Mouse (Mus musculus) liver, postnatal 0 days (tissue): Measurements from ENCODE around the gene Gm4737.

Experiments
- CTCF ChIP-seq: sonication (generic); IDR thresholded peaks from 2 replicates; pipeline ENCODE4 v1.5.1; 2016; ENCODE audit warnings: antibody characterized with exemption, low read depth
- EP300 ChIP-seq: IDR thresholded peaks from 2 replicates; pipeline ENCODE4 v1.6.1; 2016; ENCODE audit warnings: antibody characterized with exemption, low read depth, mild to moderate bottlenecking

DNA sequence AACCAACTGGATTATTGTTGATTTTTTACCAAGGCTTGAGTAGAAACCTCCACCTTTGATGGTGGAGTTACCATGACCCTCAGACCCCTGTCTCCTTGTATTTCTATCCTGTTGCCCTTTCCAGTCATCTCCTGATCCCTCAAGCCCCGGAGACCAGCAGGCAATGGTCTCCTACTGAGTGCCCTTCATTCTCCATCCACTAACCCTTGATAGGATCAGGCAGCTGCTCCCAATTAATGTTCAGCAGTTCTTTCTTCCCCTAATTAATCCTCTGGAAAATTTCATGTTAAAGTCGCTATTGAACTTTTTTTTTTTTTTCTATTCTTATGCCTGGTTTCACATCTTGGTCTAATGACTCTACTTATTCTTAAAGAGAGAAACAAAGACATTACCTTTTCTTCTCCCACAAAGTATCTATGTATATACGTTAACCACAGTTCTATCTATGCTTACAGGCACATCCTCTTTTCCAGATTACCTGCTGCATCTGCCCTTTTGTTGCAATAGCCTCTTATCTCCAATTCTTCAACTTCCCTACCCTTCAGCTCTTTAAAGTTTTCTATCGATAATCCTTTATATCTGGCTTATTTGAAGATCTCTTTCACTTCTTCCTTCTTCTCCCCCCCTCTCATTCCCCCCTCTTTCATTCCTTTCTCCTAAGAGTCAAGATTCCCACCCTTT is 23.4 kb upstream of the Gm4737 start:
- no peak for TF ChIP-seq EP300
- TF ChIP-seq CTCF: no peak
